Mouse (Mus musculus): ENCODE results near the gene Bglap3. TPM values are rescaled to one million over a fixed set of nuclear protein-coding genes. Genes with fewer than 3 reads are reported as not detected.
A peak's percentile ranks its signal among the peaks of the same experiment; 100 is the strongest.
"Not testable (repeated sequence)": the region's sequence is repeated elsewhere in the genome, so short reads cannot be mapped to it uniquely, and the experiment has no call there.

Bglap3 gene
- polyA plus RNA-seq, 1 experiment from 2014 or later, result 0.22 TPM

- in situ Hi-C loops (cut with MboI; ENCODE audit: low pct_unique_long_range_greater_than_20kb); ATAC-seq; DNase-seq (ENCODE audit: low read depth, low spot score); H3K27me3 ChIP-seq; CTCF ChIA-PET; POLR2A ChIA-PET: not testable (repeated sequence)
These were observed 3.4 kb upstream of the Bglap3 start for GRCm38 (mm10) chr3:88375750-88376626.

GRCm38 (mm10) chr3:88368511-88368910 lies 4.0 kb downstream of the Bglap3 start:
- DNase-seq (ENCODE audit: low read depth, low spot score); H3K27me3 ChIP-seq; POLR2A ChIA-PET; CTCF ChIA-PET; in situ Hi-C loops (cut with MboI; ENCODE audit: low pct_unique_long_range_greater_than_20kb); ATAC-seq: not testable (repeated sequence)

GRCm38 (mm10) chr3:88367517-88367916 lies 5.0 kb downstream of the Bglap3 start:
- CTCF ChIA-PET; H3K27me3 ChIP-seq; POLR2A ChIA-PET; ATAC-seq; in situ Hi-C loops (cut with MboI; ENCODE audit: low pct_unique_long_range_greater_than_20kb); DNase-seq (ENCODE audit: low read depth, low spot score): not testable (repeated sequence)

- POLR2A ChIA-PET; H3K27me3 ChIP-seq; in situ Hi-C loops (cut with MboI; ENCODE audit: low pct_unique_long_range_greater_than_20kb); CTCF ChIA-PET; DNase-seq (ENCODE audit: low read depth, low spot score): not testable (repeated sequence)
- peak; percentile 20 for ATAC-seq
These were observed 5.6 kb downstream of the Bglap3 start for GRCm38 (mm10) chr3:88366830-88367428.

GRCm38 (mm10) chr3:88365705-88366361 lies 6.7 kb downstream of the Bglap3 start:
- TF ChIP-seq CTCF (IDR thresholded peaks at IDR 0.05), result no peak
- DNase-seq (ENCODE audit: low read depth, low spot score), result no peak
- ATAC-seq, result no peak
- ChIA-PET CTCF (no interaction called here), POLR2A (interaction anchor here (0.6 kb wide), 1 partner anchor 48 kb away, joined by 4 read pairs; no protein-coding TSS in a partner anchor)
- in situ Hi-C loops (cut with MboI; ENCODE audit: low pct_unique_long_range_greater_than_20kb), result no loop called here
- H3K27me3 ChIP-seq, result no peaks in the 10 kb centered on the region

- no peak for TF ChIP-seq CTCF (IDR thresholded peaks at IDR 0.05)
- H3K27me3 ChIP-seq, result no peaks in the 10 kb centered on the region
- ATAC-seq, result no peak
- ChIA-PET POLR2A (no interaction called here), CTCF (interaction anchor here (1.6 kb wide), 1 partner anchor 10 kb away, joined by 5 read pairs; no protein-coding TSS in a partner anchor)
- DNase-seq (ENCODE audit: low read depth, low spot score), result no peak
- in situ Hi-C loops (cut with MboI; ENCODE audit: low pct_unique_long_range_greater_than_20kb), result no loop called here
These were observed 8.2 kb downstream of the Bglap3 start, which contains the start of gene Paqr6 for GRCm38 (mm10) chr3:88364337-88364736. TSS of gene Paqr6 (plus strand) at chr3:88364584.

- DNase-seq (ENCODE audit: low read depth, low spot score) (no peak), ATAC-seq (no peak)
- POLR2A ChIA-PET, result no interaction called here
- no peaks in the 10 kb centered on the region for H3K27me3 ChIP-seq
- CTCF ChIA-PET, result interaction anchor here (1.6 kb wide), 1 partner anchor 10 kb away, joined by 5 read pairs; no protein-coding TSS in a partner anchor
- no peak for TF ChIP-seq CTCF (IDR thresholded peaks at IDR 0.05)
- in situ Hi-C loops (cut with MboI; ENCODE audit: low pct_unique_long_range_greater_than_20kb), result no loop called here
These were observed 8.8 kb downstream of the Bglap3 start for GRCm38 (mm10) chr3:88363700-88364099.

GRCm38 (mm10) chr3:88361612-88362313 lies 10.8 kb downstream of the Bglap3 start:
- no peak for TF ChIP-seq CTCF (IDR thresholded peaks at IDR 0.05)
- POLR2A ChIA-PET, result interaction anchor here (0.6 to 0.9 kb wide), 4 partner anchors 10 to 41 kb away, joined by 3 read pairs; no protein-coding TSS in a partner anchor
- CTCF ChIA-PET, result interaction anchor here (1.0 kb wide), 1 partner anchor 10 kb away, joined by 3 read pairs; no protein-coding TSS in a partner anchor
- DNase-seq (ENCODE audit: low read depth, low spot score) (no peak), ATAC-seq (no peak)
- H3K27me3 ChIP-seq, result no peaks in the 10 kb centered on the region
- in situ Hi-C loops (cut with MboI; ENCODE audit: low pct_unique_long_range_greater_than_20kb), result no loop called here

- CTCF ChIA-PET, result interaction anchor here (1.0 kb wide), 1 partner anchor 9 kb away, joined by 3 read pairs; no protein-coding TSS in a partner anchor
- ATAC-seq (no peak), DNase-seq (ENCODE audit: low read depth, low spot score) (no peak)
- in situ Hi-C loops (cut with MboI; ENCODE audit: low pct_unique_long_range_greater_than_20kb), result no loop called here
- POLR2A ChIA-PET, result interaction anchor here (1.0 kb wide), 1 partner anchor 9 kb away, joined by 3 read pairs; no protein-coding TSS in a partner anchor
- H3K27me3 ChIP-seq, result no peaks in the 10 kb centered on the region
- no peak for TF ChIP-seq CTCF (IDR thresholded peaks at IDR 0.05)
These were observed 11.4 kb downstream of the Bglap3 start for GRCm38 (mm10) chr3:88361096-88361495.

GRCm38 (mm10) chr3:88359989-88360388 lies 12.6 kb downstream of the Bglap3 start:
- ATAC-seq, result no peak
- CTCF ChIA-PET, result interaction anchor here (0.8 to 1.2 kb wide), 3 partner anchors 14 to 28 kb away, joined by 3 to 4 read pairs (median 3); no protein-coding TSS in a partner anchor
- no peak for DNase-seq (ENCODE audit: low read depth, low spot score)
- in situ Hi-C loops (cut with MboI; ENCODE audit: low pct_unique_long_range_greater_than_20kb), result no loop called here
- H3K27me3 ChIP-seq, result no peaks in the 10 kb centered on the region
- TF ChIP-seq CTCF (IDR thresholded peaks at IDR 0.05), result no peak
- POLR2A ChIA-PET, result interaction anchor here (1.0 kb wide), 1 partner anchor 8 kb away, joined by 3 read pairs; no protein-coding TSS in a partner anchor

Data from Patski (cell line).